Mouse (Mus musculus) mature B cell (primary cell): Measurements from ENCODE around the gene Ccnl1.

ENCODE experiments used
- in situ Hi-C: fragments of 300-500 bp; cut with MboI; formaldehyde crosslinking; loops from 2 replicates; pipeline ENCODE4 v1.14.3; 2019

Gene Ccnl1

GRCm38 (mm10) chr3:65960291-65960945 is 2.4 kb upstream of the Ccnl1 start:
- in situ Hi-C loops, result loop anchor here (25.0 kb wide), 2 partner anchors 1627 to 1998 kb away; partner anchors contain the start of genes Mfsd1 and Slc33a1

GRCm38 (mm10) chr3:65959416-65960001 is 1.5 kb upstream of the Ccnl1 start:
- in situ Hi-C loops, result loop anchor here (25.0 kb wide), 2 partner anchors 1628 to 1997 kb away; partner anchors contain the start of genes Mfsd1 and Slc33a1

- in situ Hi-C loops, result loop anchor here (25.0 kb wide), 2 partner anchors 1628 to 1997 kb away; partner anchors contain the start of genes Mfsd1 and Slc33a1
These were observed 764 bp upstream of the Ccnl1 start for GRCm38 (mm10) chr3:65958840-65959185.

GRCm38 (mm10) chr3:65957271-65958101 is 563 bp downstream of the Ccnl1 start:
- in situ Hi-C loops, result loop anchor here (25.0 kb wide), 2 partner anchors 1630 to 1995 kb away; partner anchors contain the start of genes Mfsd1 and Slc33a1

- in situ Hi-C loops, result loop anchor here (25.0 kb wide), 2 partner anchors 1633 to 1992 kb away; partner anchors contain the start of genes Mfsd1 and Slc33a1
These were observed 3.3 kb downstream of the Ccnl1 start for GRCm38 (mm10) chr3:65954499-65955391.

- in situ Hi-C loops, result loop anchor here (25.0 kb wide), 2 partner anchors 1636 to 1989 kb away; partner anchors contain the start of genes Mfsd1 and Slc33a1
These were observed 7.2 kb downstream of the Ccnl1 start for GRCm38 (mm10) chr3:65950831-65951365.

- in situ Hi-C loops, result loop anchor here (25.0 kb wide), 2 partner anchors 1637 to 1988 kb away; partner anchors contain the start of genes Mfsd1 and Slc33a1
These were observed 7.7 kb downstream of the Ccnl1 start for GRCm38 (mm10) chr3:65950304-65950703.

- in situ Hi-C loops, result no loop called here
These were observed 12.6 kb downstream of the Ccnl1 start for GRCm38 (mm10) chr3:65945277-65945932.

- in situ Hi-C loops, result no loop called here
These were observed 13.3 kb downstream of the Ccnl1 start for GRCm38 (mm10) chr3:65944713-65945112.

GRCm38 (mm10) chr3:65943453-65943852 is 14.6 kb downstream of the Ccnl1 start:
- in situ Hi-C loops, result no loop called here

GRCm38 (mm10) chr3:65941052-65941451 is 17.0 kb downstream of the Ccnl1 start:
- in situ Hi-C loops, result no loop called here

GRCm38 (mm10) chr3:65938211-65938610 is 19.8 kb downstream of the Ccnl1 start:
- in situ Hi-C loops, result no loop called here

- in situ Hi-C loops, result no loop called here
These were observed 21.7 kb downstream of the Ccnl1 start for GRCm38 (mm10) chr3:65936384-65936783.

GRCm38 (mm10) chr3:65935153-65935552 is 22.9 kb downstream of the Ccnl1 start:
- in situ Hi-C loops, result no loop called here

- in situ Hi-C loops, result no loop called here
These were observed 24.3 kb downstream of the Ccnl1 start for GRCm38 (mm10) chr3:65933726-65934125.

GRCm38 (mm10) chr3:65931542-65931941 is 26.5 kb downstream of the Ccnl1 start:
- in situ Hi-C loops, result no loop called here

GRCm38 (mm10) chr3:65930636-65931035 is 27.4 kb downstream of the Ccnl1 start:
- in situ Hi-C loops, result no loop called here

- in situ Hi-C loops, result no loop called here
These were observed 28.0 kb downstream of the Ccnl1 start for GRCm38 (mm10) chr3:65929821-65930633.

GRCm38 (mm10) chr3:65929304-65929783 is 28.7 kb downstream of the Ccnl1 start:
- in situ Hi-C loops, result no loop called here
